Mouse (Mus musculus): ENCODE results near the gene Tpp2.
"Not testable (repeated sequence)": the region's sequence is repeated elsewhere in the genome, so short reads cannot be mapped to it uniquely, and the experiment has no call there.

Gene Tpp2

GRCm38 (mm10) chr1:43933488-43934415 is at the start of gene Tpp2:
Gene Tpp2 (plus strand): TSS chr1:43933647.
- in situ Hi-C loops (cut with MboI, MseI) = loop anchor here (10.0 kb wide), 1 partner anchor 109 kb away; the partner anchor contains the start of gene Uxs1

- in situ Hi-C loops (cut with MboI, MseI) = not testable (repeated sequence)
Observed at GRCm38 (mm10) chr1:43888358-43888757, 45.1 kb upstream of the Tpp2 start.

GRCm38 (mm10) chr1:43895742-43896141 is 37.7 kb upstream of the Tpp2 start:
- in situ Hi-C loops (cut with MboI, MseI) = loop anchor here (5.0 kb wide), 1 partner anchor 133 kb away; no protein-coding TSS in a partner anchor

- in situ Hi-C loops (cut with MboI, MseI) = loop anchor here (5.0 kb wide), 1 partner anchor 135 kb away; no protein-coding TSS in a partner anchor
Observed at GRCm38 (mm10) chr1:43897131-43897530, 36.3 kb upstream of the Tpp2 start.

- in situ Hi-C loops (cut with MboI, MseI) = loop anchor here (5.0 kb wide), 1 partner anchor 136 kb away; no protein-coding TSS in a partner anchor
Observed at GRCm38 (mm10) chr1:43897987-43898386, 35.5 kb upstream of the Tpp2 start.

DNA sequence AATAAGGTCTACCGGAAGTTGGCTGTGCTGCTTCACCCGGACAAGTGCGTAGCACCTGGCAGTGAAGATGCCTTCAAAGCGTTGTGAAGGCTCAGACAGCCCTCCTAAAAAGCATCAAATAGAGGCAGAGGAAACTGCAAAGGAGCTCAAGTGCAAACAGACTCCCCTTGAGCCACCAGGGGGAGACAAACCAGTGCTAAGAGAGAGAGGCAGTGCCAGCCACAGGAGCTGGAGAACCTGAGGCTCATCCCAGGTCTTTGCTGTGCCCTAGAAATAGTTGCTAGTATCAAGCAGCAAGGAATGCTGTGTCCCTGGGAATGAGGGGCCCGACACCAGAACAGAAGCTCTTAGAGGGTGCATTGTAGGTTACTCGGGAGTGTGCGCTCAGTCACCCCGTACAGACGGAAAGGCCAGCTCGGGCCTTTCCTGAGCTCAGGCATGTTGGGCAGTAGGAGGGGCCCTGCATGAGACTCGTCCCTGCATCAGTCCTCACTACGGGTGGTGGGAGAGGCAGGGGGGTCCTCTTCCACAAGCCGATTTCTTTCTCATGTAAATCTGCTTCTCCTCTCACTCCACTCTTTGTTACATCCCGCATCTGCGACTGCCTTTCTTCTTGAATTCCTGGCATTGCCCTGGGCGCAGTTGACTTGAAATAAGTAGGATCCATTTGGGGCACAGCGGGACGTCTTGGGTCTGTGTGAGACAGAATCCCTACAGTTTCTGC is 34.3 kb upstream of the Tpp2 start:
- in situ Hi-C loops (cut with MboI, MseI) = loop anchor here (5.0 kb wide), 1 partner anchor 137 kb away; no protein-coding TSS in a partner anchor

- in situ Hi-C loops (cut with MboI, MseI) = no loop called here
Observed at GRCm38 (mm10) chr1:43902417-43902816, 31.0 kb upstream of the Tpp2 start.

DNA sequence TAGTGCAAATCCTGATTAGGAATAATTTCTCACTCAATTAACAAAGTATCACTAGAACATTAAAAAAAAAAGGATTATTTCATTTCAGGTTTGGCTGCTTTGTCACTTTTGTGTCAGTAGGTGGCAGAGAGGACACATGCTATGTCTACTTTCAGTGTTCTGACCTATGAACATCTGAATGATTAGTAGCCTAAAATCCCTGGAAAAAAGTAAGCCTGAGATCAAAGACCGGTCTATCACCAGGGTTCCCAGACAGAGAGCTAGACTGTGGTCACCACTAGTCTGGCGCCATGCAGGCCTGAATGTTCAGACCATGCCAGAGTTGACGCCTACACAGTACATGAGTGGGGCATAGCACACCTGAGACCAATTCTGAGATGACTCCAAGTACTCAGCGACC is 30.6 kb upstream of the Tpp2 start:
- in situ Hi-C loops (cut with MboI, MseI) = no loop called here

GRCm38 (mm10) chr1:43915428-43915827 is 18.0 kb upstream of the Tpp2 start:
- in situ Hi-C loops (cut with MboI, MseI) = no loop called here

DNA sequence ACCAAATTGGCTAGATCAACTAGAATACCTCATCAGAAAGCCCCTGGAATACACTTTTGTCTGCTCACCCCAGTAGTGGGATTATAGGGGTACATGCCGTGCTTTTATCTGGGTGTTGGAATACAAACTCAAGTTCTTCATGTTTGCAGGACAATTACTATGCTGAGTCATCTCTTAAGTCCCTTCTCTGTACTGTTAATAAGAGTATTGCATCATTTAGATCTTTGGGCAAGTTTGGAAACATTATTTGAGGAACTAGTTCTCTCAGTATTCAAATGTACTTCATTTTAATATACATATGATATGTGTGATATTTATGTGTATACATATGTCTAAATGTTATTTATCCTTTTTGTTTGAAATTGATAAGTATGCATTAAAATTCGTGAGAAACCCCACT is 16.6 kb upstream of the Tpp2 start:
- in situ Hi-C loops (cut with MboI, MseI) = no loop called here

DNA sequence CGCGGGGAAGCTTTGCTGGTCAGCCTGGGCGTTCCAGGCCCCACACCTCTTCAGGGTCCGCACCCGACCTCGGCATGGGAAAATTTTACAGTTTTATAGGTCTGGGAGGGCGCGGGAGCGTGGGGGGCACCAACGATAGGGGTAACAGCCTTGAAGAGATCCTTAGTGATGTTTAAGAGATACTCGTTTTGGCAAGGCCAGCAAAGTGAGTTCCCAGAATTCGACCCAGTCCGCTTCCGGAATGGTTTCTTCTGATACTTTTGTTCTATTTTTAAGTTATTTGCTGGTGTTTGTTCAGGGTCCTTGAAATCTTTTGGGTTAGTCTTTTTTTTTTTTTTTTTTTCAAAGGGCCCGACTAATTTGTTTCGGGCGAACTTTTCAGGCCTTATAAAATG is 966 bp downstream of the Tpp2 start:
- in situ Hi-C loops (cut with MboI, MseI) = loop anchor here (10.0 kb wide), 1 partner anchor 110 kb away; the partner anchor contains the start of gene Uxs1

DNA sequence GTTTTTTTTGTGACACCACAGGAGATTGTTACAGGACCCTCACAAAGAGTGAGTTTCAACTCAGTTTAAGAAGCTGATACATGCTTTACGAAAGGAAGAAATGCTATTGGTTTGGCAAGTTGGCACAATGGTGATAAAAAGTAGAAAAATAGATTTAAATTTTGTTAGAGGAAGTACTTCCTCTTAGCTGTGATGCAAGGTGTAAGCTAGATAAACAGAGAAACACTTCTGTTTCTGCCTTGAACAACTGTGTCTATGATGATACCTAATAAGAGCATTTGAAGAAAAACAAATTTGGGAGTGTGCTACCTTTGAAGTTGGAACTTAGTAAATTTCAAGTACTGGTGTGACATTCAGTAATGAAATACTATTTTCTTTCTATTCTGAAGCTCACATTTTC is 5.9 kb downstream of the Tpp2 start:
- in situ Hi-C loops (cut with MboI, MseI) = loop anchor here (10.0 kb wide), 1 partner anchor 115 kb away; the partner anchor contains the start of gene Uxs1

DNA sequence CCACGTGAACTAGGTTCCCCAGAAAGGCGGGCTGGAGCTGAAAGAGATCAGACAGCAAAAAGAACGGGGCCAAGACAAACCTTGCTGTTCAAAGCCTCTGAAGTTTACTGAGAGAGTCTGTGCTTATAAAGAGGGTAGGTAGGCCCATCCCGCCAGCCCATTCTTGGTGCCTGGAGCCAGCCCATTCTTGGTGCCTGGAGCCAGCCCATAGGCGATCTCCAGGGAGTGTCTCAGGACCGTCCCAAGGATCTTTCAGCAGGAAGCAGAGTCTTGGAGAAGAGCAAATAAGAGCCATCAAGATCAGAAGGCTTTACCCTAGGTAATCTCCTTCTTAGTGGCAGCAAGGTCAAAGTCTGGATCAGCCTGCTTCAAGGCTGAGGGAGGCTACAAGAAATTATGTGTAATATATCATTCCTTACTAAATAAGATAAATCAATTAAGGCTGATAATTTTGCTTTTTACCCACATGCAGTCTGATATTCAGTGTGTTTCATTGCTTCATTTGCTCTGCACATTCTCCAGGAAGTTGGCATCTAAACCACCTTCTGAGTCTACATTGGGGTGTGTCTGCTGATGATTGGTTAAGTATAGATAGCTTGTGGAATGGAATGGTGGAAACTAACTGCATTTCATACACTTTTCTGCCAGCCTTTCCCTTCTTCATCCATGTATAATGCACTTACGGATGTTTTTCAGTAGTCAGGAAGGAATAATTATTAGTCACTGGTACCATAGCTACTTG is 8.2 kb downstream of the Tpp2 start:
- in situ Hi-C loops (cut with MboI, MseI) = no loop called here

DNA sequence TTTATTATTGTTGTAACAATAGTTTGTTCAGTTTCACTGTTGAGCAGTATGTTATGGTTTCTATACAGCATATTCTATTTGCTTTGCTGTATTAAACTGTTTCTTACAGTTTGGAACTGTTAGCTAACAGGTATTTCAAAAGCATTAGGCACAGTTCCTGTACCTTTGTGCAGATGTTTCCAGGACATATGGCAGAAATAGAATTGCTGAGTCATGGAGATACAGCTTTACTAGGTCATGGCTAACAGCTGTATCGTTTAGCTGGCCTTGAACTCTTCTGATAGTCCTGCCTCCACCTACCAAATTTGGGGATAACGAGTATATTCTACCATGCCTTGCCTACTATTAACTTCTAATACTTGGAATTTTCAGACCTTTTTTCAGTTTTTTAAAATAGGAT is 9.4 kb downstream of the Tpp2 start:
- in situ Hi-C loops (cut with MboI, MseI) = no loop called here

GRCm38 (mm10) chr1:43953679-43954078 is 20.2 kb downstream of the Tpp2 start:
- in situ Hi-C loops (cut with MboI, MseI) = no loop called here

DNA sequence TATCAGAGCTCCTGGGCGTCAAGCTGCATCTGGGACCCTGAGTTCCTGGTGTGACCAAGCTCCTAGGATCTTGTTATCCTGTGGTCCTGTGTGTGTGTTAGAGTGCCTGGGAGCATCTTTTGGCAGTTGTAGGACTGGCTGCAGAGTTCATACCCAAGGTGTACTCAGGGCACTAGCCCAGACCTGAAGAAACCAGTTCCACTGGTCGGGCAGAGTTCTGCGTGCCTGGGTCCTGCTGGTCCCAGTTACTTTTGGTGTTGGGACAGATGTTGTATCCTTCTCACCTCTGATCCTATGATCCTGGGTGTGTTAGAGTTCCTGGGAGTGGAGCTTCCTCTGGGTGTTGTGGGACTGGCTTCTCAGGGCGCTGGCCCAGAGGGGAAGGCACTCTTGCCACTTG is 30.9 kb downstream of the Tpp2 start:
- in situ Hi-C loops (cut with MboI, MseI) = no loop called here

- in situ Hi-C loops (cut with MboI, MseI) = no loop called here
Observed at GRCm38 (mm10) chr1:43966756-43967155, 33.3 kb downstream of the Tpp2 start.

DNA sequence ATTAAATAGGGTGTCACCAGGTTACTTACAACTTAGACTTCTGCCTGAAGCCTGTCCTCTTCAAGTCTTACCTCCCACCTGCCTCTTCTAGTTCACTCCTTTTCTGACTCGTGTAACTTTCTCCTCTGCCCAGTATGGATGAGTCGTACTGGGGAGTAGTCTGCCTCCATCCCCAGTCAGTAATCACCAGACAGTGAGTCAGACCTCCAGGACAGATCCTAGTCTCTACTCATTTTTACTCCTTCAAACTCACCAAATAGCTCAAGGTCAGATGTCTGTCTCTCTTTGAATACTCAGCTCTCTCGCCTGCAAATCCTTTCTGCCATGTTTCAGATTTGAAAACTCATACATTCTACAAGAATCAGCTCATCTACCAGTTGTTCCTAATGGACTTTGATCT is 35.9 kb downstream of the Tpp2 start:
- in situ Hi-C loops (cut with MboI, MseI) = no loop called here

DNA sequence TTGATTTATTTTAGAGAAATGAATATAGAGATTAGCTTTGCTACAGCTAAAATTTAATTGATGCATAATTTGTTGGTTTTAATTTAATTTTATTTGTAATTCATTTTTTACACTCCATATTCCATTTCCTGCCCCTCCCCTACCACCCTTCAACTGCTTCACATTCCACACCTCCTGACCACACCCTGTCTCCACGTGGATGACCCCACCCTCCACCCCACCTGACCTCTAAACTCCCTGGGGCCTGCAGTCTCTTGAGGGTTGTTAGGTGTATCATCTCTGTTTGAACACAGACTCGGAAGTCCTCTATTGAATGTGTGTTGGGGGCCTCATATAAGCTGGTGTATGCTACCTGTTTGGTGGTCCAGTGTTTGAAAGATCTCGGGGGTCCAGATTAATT is 37.6 kb downstream of the Tpp2 start:
- in situ Hi-C loops (cut with MboI, MseI) = no loop called here

DNA sequence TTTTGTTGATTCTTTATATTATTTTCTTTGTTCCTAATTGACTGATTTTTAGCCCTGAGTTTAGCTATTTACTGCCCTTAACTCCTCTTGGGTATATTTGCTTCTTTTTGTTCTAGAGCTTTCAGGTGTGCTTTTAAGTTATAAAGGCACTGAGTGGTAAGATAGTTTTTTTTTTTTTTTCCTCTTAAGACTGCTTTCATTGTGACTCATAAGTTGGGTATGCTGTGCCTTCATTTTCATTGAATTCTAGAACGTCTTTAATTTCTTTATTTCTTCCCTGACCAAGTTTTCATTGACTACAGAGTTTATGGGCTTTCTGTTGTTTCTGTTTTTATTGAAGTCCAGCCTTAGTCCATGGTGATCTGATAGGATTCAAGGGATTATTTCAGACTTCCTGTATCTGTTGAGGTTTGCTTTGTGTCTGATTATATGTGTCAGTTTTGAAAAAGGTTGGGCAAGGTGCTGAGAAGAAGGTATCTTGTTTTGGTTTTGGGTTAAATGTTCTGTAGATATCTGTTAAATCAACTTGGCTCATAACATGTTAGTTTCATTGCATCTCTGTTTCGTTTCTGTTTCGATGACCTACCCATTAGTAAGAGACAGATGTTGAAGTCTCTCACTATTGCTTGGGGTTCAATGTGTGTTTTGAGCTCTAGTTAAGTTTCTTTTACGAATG is 63.6 kb downstream of the Tpp2 start:
- in situ Hi-C loops (cut with MboI, MseI) = no loop called here

- in situ Hi-C loops (cut with MboI, MseI) = no loop called here
Observed at GRCm38 (mm10) chr1:44004513-44004912, 71.1 kb downstream of the Tpp2 start.
